Mouse (Mus musculus): ENCODE results near the gene Nectin2.

Nectin2 gene

DNA sequence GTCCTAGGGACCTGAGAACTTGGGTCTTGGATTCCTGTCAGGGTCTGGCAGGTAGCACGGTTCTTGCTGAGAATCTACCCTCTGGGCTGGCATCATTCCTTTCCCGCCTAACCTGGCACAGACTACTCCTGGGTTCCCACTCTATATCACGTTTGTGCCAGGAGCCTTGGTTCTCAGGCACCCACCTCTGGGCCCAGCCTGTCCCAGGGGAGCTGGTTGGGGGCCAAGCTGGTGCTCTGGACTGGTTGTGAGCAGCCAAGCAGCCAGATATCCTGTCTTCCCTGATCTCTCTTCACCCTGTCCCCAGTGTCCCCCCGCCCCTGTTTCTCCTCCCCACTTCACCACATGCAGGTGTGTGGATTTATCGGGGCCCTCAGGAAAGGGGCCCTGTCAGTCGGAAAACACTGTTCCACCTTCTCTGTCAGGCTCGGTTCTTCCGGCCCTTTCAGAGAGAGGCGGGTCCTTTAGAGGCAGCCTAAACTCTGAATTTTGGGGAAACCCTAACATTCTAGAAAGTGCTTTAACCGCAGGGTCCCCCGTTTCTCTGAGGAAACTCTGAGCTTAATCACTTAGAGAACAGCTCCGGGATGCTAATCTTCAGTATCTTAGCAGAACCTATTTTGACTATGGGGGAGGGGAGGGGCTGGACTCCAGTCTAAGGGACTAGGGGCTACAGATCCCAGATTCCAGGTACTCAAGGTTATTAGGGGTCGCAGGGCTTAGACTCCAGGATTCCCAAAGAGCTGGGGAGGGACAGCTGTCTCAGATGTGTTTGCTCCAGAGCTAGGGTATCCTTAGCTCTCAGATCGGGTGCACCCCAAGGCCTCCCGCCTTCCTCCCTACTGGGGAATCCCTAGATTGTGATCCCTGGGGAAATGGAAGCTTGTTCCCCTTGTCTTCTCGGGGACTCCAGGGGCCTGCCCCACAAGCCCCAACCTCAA, 19.4 kb upstream of the Nectin2 start:
- 21% methylated on average over 16 of the region's 16 CpGs for WGBS

DNA sequence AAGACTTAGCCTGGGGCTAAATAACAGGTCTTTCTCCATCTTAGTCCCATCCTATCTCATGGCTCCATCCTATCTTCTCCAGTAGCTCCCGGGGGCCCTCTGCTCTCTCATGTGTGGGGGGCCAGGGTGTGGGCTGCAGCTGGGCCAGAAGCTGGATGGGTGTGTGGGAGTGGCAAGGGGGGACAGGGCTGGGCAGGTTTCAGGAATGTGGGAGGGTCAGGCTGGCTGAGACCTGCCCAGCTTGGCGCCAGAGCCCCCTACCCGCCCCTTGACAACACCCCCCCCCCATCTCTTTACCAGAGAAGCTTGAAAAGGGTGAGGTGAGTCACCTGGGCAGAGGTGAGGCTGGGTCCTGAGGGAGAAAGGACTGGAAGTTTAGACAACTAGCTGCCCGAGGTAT, 18.7 kb upstream of the Nectin2 start:
- whole genome bisulfite sequencing: 45% methylated on average over 4 of the region's 4 CpGs

DNA sequence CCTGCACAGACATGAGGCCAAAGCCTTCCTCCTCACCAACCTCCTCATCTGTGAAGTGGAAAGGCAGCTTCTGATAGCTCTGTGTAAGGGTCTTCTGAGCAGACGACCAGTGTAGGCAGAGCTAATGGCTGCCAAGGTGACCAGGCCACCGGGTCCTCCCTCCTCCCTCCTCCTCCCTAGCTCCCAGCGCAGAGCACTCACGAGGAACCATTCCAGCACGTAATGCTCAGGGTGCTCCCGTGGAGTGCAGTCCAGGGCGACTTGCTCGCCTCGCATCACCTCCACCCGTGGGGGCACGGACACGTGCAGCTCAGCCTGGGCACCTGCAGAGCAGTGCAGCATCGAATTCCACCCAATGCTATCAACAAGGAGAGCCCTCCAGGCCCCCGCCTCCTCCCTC, 18.0 kb upstream of the Nectin2 start:
- WGBS: 89% methylated on average over 14 of the region's 14 CpGs

DNA sequence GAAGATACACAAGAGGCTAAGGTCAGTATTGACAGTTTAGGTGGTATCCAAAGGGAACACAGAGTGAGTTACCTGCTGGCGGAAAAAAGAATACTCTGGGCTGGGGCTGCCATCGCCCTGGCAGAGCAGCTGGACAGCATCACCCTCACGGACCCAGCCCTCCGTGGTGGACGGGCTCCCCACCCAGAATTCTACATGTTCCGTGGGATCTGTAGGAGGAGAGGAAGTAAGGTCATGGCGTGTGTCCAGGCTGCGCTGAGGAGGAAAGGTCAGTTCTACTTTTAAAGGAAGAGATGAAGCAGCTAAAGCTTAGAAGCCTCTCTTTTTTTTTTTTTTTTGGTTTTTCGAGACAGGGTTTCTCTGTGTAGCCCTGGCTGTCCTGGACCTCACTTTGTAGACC, 14.3 kb upstream of the Nectin2 start:
- WGBS: 83% methylated on average over 9 of the region's 9 CpGs

DNA sequence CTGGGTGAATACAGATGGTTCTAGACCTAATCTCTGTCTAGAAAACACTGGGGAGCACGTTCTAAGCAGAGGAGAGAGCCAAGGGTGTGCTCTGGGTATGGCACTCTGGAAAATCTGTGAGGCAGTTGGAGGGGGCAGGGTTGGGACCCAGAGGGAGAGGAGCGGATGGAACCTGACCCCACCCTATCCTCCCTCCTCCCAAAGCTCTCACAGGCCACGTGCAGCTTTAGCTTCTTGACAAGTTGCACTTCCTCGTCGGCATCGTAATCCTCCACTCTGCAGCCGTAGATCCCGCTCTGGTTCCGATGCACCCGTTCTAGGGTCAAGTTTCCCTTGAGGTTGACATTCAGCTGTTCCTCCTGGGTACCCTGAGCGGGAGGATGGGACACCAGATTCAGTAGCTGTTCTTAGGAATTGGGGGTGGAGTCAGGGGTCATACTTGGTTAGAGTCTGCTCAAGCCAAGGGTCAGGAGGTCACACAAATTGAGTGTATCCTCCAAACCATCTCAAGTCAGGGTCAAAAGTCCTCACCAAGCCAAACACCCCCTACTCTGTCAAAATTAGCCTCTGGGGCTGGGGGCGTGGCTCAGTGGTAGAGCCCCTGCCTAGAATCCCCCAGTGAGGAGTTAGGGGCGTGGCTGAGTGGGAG, 13.7 kb upstream of the Nectin2 start:
- WGBS: 77% methylated on average over 13 of the region's 13 CpGs

DNA sequence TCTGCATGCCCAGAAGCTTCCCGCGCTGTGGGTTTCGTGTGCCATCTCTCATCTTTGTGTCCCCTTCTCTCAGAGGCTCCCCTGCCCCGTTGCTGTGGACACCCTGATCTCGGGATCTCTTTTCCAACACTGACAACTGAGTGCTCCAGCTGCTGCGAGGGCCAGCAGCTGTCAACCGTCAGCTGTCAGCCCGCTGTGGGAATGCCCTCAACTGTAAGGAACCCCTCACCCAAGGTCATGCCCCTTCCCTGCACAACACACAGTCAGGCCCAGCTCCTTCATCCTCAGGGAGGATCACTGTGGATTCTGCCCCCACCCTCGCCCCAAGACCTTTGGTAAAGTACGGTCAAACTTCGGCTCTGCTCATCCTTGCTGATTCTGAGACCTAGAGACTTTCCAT, 12.0 kb upstream of the Nectin2 start:
- WGBS: 93% methylated on average over 11 of the region's 11 CpGs

DNA sequence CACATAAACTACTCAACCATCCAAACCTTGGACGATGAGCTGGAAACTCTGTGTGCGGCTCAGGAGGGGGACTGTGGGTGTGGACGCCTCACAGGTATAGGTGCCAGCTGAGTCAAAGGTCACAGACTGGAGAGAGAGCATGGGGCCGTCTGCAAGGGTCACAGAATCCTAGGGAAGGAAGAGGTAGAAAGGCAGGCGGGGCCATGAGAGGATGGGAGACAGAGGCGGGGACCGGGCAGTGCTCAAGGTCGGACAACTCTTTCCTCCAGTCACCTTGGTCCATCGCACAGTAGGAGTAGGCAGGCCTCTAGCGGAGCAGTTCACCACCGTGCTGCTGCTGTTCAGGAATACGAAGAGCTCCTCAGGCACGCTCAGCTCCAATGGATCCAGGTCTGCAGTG, 9.7 kb upstream of the Nectin2 start:
- 84% methylated on average over 13 of the region's 13 CpGs for WGBS

DNA sequence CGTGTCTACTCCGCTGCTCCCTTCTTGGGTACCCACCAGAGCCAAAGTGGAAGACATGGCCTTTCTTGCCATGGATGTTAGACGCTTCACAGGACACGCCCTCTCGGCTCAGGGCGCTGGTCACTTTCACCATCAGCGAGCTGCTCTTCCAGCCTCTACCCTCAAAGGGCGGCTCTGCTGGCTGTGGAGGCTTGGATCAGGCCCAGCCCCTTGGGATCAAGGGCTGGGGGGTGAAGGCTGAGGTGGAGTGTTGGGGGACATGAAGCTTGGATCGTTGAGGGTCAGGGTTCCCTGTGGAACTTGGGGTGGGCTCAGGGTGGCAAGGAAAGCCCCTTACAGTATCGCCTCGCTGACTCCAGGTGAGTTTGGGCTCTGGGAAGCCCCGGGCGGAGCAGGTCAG, 8.3 kb upstream of the Nectin2 start:
- 95% methylated on average over 13 of the region's 13 CpGs for WGBS

DNA sequence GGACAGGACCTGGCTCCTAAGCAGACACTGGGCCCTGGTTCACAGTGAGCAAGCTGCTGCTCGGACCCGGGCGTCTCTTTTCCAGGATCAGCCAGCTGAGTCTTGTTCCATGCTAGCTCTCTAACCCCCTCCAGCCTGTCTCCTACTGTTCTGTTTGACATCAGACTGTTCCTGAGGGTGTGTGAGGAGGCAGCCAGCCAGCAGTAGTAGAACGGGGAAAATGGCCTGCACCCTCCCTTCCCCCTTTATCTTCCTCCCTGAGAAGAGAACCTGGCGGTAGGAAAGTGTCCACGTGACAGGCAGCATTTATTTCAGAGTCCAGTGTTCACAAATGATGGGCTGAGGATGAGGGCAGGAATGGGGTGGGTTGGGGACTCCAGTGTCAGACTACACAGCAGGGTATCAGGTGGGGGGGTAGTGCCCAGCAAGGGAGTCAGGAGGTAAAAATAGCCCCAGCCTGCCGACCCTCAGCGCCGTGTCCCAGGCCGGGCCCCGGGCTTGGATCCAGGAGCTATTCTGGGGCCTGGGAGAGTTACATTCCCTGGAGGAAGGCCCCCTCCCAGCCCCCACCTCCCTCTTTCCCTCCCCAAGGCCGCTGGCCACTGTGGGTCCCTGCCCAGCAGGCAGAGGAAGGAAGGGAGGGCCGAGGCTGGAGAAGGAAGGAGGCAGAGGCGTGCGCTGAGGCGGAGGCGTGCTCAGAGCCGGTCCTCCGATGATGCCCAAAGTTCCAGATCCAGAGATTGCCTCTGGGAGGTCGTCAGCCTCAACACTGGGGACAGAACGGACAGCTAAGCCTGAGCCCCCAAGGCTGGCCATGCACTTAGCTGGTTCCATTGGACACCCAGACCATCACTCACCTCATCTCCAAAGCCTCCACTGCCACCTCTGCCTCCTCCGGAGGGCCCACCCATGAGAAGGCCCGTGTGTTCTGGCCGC, 5.8 kb upstream of the Nectin2 start:
- WGBS: 57% methylated on average over 24 of the region's 24 CpGs

DNA sequence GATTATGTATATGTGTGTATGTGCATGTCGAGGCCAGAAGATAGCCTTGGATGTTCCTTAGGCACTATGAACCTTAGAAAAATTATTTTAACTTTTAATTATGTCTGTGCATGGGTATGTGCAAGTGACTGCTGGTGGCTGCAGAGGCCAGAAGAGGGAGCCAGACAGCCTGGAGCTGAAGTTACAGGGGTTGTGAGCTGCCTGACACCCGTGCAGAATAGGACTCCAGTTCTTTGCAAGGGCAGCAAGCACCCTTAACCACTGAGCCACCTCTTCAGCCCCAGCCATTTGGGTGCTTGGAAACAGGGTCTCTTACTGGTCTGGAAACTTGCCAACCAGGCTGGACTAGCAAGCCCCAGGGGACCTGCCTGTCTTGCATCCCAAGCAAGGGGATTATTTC, 4.7 kb upstream of the Nectin2 start:
- 89% methylated on average over 2 of the region's 2 CpGs for WGBS

DNA sequence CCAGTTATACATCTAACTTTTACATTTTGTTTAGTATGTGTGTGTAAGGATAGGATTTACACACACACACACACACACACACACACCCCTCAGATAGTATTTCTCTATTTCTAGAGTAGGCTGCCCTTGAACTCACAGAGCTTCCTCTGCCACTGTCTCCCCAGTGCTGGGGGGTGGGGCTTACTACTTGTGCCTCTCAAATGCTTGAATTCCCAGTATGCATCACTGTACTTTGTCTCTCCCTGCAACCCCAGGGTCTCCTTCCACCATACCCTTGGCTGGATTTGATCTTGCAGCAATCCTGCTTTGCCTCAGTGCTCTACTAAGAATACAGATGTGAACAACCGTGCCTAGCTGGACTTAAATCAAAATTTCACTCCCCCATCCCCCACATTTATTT, 3.8 kb upstream of the Nectin2 start:
- WGBS: 72% methylated on average over 1 of the region's 1 CpGs

DNA sequence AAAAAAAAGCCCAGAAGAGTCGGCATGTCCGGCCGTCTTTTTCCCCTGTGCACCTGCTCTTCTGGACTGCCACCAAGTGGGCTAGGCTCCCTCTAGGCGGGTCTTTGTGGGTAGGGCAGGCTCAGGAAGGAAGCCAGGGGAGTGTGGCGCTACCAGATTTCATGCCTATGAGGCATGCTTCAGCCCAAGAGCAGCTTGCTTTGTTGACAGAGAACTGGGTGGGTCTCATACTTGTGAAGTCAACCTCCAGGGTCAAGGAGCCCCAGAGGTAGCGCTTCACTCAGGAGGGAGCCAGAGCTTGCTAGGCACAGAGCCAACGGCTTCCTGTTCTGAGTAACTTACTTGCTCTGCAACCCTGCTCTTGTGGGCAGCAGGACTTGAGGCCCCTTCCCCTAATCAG, 3.3 kb upstream of the Nectin2 start:
- 64% methylated on average over 7 of the region's 7 CpGs for WGBS

DNA sequence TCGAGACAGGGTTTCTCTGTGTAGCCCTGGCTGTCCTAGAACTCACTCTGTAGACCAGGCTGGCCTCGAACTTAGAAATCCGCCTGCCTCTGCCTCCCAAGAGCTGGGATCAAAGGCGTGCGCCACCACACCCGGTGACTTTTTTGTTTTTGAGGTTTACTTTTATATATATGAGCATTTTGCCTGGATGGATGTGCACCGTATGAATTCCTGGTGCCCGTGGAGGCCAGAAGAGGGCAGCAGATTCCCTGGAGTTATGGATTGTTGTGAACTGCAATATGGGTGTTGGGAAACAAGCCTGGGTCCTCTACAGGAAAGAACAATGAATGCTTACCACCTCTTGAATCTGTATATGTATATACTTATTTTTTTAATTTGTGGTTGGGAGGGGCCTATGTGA, 2.4 kb upstream of the Nectin2 start:
- 82% methylated on average over 8 of the region's 8 CpGs for WGBS

DNA sequence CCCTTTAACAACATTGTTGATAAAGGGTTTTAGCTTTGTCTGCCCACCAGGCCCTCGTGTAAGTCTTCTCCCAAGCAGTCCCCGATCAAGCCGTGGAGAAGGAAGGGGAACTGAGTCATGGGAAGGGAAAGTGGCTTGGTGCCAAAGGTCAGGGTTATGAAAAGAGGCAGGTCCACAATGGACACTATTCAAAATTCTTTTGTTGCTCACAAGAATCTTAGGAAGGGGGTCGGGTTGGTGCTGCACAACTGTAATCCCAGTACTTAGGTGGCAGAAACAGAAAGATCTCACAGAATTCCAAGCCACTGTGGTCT, 744 bp upstream of the Nectin2 start:
- WGBS: 36% methylated on average over 4 of the region's 4 CpGs

DNA sequence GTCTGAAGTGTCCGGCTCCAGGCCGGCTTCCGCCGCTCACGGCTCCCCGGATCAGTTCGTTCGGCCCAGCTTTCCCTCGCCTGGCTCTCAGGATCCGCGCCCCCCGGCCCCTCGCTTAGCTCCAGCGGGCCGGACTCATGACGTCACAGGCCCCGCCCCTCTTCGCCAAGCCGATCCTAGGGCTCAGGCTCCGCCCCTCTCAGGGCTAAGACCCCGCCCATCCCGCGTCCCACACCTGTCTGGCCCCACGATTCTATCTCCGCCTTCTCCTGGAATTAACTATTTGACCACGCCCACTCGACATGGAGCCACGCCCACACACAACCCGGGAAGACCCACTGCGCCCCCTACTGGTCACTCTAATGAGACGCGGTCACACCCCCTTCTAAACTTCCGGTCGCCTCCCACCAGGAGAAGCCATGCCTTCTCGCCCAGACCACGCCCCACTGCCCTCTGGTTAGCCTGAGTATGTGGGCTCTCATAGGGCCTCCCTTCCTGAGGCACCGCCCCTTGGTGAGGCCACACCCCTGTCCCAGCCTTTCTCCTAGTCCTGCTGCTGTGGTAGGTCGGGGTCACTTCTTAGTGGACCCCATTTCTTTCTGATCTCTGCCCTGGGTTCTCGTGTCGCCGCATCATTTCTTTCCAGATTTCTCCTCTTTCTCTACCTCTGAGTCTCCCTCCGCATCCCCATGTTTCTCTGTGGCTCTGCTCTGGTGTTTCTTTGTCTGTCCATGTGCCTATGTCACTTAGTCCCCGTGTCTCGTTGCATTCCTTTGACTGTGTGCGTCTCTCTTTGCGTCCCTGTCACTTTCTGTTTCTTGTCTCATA, 680 bp downstream of the Nectin2 start:
- WGBS: under 1% methylated on average over 46 of the region's 46 CpGs

DNA sequence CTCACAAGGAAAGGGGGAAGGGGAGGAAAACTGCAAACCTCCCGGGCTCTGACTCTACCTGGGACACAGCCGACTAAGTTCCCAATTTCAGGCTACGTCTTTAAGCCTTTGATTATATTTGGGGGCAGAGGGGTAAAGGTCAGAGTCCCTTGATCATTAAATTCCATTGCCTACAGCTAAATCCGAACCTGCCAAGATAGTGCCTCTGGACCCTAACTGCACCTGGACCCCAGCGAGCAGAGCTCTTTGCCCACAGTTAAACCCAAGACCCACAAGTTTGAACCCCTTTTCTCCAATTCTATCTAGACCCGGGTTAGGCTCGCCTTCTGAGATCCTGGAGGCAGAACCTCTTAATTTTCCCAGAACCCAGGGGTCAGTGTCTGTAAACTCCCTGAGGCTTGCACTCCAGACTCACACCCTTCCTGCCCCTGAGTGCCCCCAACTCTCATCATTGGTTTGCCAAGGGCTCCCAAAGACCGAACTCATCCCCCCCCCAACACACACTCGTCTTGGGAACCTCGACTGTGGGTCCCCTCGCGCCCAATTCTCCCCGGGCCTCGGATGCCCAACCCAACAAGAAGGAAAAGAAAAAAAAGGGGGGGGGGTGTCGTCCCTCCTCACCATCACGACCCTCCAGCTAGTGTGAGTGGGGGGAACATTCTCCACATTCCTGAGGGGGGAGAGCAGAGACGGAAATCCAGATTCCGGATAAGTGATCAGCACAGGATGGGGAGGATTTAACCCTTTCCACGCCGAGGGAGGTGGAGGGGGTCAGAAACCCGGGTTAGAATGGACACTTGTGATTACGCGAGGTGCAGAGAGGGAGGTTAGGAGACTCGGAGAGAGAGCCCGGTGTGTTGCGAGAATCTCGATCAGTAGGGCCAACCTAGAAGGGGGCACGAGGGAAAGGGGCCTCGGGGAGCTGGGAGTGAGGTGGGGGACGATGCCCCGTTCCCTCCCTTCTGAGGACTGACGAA, 1.8 kb downstream of the Nectin2 start:
- WGBS: 2% methylated on average over 32 of the region's 32 CpGs

DNA sequence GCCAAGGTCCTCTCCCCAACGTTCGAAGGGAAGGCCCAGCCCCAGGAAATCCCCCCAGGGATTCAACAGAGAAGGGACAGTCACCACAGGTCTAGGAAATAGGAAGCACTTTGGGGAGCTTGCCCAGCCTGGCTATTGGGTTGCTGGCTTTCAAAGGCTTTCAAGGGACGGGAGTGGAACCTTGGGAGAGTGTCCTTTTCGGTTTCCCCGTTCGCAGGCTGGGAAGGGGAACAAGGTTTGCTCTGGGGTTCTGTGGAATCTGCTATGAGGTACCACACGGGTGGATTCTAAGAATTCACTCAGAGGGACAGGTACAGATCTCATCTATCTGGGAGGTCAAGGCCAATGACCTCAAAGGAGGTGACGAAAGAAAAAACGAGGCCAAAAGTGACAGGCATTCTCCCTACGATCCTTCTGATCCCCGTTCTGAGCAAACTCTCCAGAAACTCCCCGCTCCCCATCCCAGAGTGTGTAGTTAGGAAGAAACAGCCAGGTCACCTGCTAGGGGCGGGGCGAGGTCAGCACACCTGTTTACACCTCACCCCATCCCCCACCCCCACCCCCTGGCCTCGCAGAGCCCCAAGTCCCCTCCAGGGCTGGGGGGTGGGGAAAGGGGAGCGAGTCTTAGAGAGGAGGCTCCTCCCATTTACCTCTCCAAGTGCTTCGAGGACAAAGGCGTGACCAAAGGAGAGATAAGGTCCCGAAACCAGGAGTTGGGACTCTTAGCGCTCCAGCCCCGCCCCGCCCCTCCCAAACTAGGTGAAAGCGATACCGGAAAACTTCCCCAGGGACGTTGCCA, 2.7 kb downstream of the Nectin2 start:
- WGBS: 34% methylated on average over 25 of the region's 25 CpGs

DNA sequence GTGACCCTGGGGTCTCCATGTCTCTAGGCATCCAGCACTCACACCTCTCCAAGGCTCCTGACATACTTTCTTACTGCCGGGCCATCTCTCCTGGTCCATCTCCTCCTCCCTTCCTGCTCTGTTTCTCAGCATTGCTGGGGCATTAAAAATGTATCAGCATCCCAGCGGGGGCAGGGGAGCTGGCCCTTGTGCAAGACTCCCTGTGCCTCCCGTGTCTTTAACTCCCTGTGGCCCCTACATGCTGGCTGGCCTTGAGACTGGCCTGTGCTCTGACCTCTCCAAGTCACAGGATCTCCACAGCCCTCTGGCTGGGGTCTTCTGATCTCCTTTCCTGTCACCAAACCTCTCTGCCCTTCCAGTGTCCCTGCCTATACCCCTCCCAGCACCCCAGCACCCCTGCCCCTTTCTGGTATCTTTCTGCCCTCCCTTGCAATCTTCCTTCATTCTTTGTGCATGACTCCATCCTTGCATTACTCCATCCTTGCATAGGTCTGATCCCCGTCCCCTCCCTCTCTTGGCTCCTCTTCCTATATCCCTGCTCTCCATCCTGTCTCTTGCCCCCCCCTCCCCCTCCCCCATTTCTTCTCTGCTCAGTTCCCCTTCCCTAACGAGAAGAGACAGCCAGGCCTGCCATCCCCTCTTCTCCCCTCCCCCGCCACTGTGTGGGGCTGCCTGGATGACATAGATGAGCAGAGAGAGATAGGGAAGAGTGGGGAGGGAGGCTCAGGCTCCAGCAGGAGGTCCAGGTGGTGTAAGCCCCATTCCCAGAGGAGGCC, 3.7 kb downstream of the Nectin2 start:
- 68% methylated on average over 6 of the region's 6 CpGs for WGBS

DNA sequence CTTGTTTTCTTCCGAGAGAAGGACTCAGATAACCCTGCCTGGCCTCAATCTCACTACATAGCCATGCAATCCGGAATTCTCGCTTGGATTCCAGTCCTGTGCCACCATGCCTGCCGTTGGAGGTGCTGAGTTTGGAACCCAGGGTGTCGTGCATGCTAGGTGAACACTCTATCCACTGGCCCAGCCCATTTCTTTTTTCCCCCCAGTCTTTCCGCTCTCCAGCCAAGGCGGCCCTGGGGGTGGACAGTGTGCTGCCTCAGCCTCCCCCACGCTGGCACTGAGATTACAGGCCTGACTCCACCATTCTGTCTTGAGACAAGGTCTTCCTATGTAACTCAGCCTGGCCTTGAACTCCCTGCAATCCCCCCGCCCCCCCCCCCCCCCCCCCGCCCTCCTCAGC, 4.3 kb downstream of the Nectin2 start:
- 89% methylated on average over 8 of the region's 10 CpGs for WGBS

Measured in cerebral cortex, adult 2 months (tissue).